Mouse (Mus musculus) adrenal gland, adult 2 months (tissue): ENCODE results near the gene Fam180a. TPM values are rescaled to one million over a fixed set of nuclear protein-coding genes. Genes with fewer than 3 reads are reported as not detected.

Experiments
- DNase-seq: peaks from one replicate; pipeline ENCODE4 v3.0.0; 2021
- polyA plus RNA-seq: library from polyadenylated mRNA; depleted of rRNA; stranded (reverse); fragments of >200 nt; gene quantifications from 2 replicates; pipeline ENCODE4 v1.2.3, GENCODE M21; 2012
- total RNA-seq, 2 experiments: library from RNA; stranded (reverse); gene quantifications; 2 replicates each; pipeline ENCODE4 v1.2.3; 2021

The Fam180a gene
- total and polyA plus RNA-seq, 3 experiments: 0.48 to 3.2 (median 1.6) TPM

DNA sequence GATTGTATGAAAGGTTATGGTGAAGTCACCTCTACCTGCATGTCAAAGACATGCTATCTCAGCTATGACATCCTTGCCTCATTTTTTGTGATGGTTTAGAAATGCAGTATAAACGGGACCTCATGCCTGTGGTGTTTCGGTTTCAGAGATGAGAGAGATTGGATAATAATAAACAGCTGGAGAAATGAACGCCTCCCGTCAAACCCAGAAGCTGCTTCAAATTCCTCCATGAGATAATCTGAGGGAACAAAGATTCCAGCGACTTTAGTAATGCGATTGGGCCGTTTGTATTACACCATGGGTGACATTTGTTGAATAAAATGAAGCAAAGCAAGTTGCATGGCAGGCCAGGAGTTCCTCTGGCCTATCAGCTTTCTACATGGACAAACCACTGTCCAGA lies 16.5 kb downstream of the Fam180a start:
- DNase-seq: no peak

DNA sequence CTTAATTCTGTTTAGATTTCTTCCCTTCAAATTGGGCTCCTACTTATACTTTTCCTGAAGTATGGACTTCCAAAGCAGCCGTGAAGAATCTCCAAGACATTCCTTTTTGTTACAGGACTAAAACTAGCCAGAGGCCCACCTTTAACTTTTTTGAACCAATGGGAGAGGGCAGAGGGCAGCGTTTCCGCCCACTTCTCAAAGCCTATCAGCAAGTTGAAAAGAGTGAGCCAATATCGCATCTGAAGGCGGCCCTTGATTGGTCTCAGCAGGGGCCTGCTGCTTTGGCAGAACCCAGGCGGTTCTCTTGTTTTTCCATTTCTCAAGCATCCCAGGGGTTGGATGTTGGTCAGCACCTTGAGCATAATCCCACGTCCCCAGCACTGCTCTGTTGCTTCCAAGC lies 17.9 kb downstream of the Fam180a start, which contains the start of gene Slc13a4:
Gene Slc13a4 (minus strand): TSS at position 95 of the 400 bp plus-strand sequence.
- DNase-seq: no peak

DNA sequence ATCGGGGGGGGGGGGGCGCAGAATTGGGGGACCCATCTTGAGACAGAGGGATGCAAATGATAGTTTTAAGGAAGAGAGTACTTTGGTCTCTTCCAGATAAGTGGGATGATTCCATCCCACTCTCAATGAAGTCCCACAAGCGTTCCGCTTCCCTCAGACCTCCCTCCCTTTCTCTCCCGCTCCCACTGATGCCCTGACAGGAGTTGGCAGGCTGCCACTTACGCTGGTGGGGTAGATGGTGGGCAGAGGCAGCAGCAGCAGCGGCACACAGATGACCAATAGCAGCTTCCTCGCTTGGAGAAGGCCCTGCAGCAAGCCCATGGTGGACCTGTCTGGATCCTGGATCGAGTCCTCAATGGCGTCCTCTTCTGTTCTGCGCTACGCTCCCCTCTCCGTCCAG lies 18.8 kb downstream of the Fam180a start:
- DNase-seq: no peak

DNA sequence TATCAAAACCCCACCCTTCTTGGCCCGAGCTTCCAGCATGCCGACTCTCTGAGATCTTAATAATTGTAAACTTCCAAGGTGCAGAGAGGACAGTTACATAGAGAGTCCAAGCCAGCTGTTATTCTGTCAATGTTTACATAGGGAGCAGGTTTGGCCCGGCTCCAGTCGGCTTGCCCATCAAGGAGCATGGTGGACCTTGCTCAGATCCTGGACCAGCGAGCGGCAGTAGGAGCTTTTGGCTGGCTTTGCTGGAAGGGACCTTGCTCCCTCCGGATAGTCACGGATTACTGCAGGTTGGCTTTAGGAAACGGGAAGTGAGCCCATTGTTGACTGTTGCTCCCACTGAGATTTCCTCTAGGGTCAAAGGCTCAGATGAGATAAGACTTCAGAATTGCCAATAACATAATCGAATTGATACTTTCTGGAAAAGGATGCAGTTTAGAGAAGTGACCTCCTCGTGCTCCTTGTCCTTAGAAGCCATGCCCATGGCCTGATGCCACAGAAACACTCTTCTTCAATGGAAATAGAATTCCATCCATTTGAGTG lies 22.5 kb downstream of the Fam180a start:
- peak; percentile 10 for DNase-seq

DNA sequence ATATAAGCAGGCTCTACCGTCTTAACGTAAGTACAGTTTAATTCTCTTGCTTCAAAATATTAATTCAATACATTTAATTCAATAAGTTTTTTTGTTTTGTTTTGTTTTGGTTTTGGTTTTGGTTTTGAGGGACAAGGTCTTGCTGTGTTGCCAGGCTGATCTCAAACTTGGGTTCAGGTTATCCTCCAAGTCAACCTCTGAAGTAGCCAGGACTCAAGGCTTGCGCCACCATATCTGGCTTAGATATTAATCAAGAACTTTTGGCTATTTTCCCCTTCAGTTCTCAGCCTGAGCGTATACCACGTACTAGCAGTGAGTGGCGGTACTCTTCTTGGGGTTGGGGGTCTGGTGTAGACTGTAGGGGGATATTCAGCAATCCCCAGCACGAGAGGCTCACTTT lies 23.4 kb downstream of the Fam180a start:
- DNase-seq: no peak

DNA sequence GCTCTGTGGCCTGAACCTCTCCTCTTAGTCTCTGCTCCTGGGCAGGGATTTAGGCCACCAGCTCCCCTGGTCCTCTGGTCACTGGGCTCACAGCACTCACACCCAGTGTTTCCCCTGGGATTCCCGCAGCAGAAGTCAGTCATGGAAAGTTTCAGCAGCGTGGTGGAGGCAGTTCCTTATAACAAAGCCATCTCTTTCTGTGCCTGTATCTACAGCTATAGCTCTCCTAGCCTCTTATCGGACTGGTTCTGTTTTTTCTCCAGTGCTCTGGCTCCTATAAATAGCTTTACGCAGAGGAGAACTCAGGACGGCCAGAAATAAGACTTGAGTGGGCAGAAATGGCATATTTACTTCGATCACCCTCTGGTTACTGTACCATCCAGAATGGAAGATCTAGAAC lies 27.6 kb downstream of the Fam180a start:
- no peak for DNase-seq

DNA sequence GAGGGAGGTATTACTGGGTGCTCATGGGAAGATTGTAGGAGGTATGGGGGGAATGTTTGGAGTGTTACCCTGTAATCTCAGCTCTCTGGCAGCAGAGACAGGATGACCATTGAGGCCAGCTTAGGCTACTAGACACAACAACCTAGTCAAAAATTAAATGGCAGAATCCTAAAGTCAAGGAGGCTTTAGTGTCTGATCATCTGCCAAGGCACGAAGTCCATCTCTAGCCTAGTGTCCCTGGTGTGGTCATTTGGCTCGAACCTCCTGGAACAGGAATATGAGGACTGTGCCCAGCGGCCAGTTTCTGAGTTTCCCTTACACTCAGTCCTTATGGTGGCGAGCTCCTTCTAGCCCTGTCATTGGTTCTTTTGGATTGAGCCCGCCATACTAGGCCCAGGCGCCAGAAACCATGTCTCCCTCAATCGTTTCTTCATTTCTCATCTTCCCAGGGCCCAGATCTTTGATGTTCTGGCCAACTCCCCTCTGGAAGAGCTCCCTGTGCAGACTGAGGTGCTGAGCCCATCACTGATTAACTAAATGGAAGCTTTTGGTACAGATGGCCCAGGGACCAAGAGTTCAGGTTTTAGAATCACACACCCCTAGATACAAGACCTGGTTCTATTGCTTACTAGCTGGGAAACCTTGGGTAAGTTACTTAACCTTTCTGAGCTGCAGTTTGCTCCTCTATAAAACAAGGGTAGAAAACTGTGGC lies 28.3 kb downstream of the Fam180a start:
- DNase-seq: no peak

DNA sequence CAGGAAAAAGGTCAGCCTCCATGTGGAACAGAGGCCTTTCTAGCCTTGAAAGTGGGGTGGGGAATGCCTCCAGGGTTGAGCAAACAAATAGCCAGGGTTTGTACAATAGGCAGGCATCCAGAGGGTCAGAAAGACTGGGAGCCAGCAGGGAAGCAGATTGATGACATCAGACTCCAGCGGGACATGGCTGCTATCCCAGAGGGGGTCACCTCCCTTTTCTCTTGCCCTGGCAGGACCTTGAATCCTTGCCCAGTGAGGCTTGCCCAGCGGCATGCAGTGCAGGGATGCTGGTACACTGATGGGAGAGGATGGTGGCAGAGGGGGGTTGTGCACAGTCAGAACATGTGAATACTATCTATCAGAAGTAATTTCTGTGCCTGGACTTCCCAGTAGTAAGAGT lies 28.9 kb downstream of the Fam180a start:
- peak; percentile 90 for DNase-seq

DNA sequence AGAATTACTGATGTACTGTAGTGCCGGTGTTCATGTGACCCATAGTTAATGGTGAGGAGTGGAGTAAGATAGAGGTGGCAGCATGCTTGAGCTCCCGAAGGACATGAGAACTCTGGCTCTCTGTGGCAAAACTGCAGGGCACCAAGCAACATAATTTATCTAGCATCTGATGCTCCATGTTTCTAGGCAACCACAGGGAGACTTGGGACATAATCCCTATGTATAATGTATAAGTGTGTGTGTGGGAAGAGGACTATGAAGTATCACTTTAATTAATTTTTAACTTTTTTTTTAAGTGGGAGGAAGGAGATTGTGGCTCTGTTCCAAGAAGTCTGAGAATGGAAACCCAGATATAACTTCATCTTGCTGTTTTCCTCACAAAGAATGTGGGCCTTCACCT lies 31.0 kb downstream of the Fam180a start:
- no peak for DNase-seq

DNA sequence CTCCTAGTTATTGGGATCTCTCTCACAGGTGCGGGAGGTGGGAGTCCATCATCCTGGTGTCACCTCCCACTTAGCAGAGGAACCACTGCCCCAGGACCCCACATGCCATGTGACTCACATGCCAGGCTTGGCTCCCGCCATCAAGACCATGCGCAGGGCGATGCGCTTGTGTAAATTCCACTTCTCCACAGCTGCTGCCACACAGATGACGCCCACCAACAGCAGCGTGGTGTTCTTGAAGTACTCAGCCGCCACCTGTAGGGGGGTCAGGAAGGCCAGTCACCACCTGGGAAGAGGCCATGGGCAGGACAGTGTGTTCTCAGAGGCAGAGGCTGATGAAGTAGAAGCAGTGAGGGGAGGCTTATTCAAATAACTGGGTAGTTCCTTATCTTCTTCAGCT lies 36.3 kb downstream of the Fam180a start:
- DNase-seq: no peak

DNA sequence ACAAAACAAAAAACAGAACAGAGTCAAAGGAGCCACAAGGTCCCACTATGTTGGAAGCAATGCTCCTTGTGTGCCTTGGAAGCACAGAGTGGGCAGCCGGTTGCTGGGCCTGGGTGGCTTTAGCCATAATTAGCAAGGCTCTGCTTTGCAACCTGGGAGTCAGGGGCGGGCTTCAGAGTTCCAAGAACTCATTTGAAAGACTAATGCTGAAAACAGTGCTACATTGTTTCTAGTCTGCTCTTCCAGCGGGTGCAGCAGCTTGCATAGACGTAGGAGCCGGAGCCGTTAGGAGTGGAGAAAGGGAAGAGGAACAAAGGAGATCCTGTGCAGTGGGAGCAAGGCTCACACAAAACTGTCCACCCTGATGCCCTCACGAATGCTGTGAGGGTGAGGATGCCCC lies 37.0 kb downstream of the Fam180a start:
- DNase-seq: no peak

DNA sequence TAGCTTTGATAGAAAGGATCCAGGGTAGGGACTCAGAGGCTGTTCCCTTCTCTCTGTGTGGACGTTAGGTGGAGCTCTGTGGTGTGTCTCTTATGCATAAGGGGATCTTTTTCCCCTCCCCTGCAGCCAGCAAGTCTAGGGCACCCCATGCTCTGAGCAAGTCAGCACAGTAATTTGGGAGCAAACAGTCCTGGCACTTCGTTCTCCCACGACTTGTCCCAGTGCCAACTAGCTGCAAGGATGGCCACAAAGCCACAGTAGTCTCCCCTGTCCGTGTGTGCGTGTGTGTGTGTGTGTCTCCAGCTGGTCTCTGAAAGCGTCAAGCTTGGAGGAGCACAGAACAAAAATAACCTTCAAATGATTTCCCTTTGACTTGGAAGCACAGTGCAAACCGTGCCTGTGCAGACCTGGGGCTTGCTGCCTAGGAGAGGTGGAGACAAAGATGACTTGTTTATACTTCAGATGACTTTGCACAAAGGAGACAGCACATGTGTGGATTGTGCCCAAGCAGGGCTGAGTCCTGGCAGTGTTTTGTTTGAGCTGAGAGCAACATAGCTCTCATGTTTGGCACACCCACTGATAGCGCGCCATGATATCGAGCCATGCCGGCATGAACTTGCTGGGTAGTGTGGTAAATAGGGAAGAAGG lies 37.7 kb downstream of the Fam180a start:
- DNase-seq: peak; percentile 24

DNA sequence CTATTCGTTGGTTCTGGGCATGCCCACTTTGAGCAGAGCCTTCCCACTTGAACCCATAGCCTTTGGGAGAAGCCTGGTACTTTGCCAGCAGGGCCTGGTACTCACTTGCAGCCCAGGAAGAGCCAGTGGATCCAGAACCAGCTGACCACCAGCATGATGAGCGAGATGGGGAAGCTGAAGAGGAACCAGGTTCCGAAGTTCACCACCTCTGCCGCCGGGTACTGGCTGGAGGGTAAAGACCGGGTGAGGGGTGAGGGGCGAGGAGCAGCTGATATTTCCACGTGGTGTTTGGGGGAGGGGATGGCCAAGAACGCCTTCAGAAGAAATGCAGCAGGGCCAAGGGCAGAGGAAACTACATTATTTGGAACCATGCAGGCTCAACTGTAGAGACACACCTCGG lies 46.6 kb downstream of the Fam180a start:
- DNase-seq: no peak

DNA sequence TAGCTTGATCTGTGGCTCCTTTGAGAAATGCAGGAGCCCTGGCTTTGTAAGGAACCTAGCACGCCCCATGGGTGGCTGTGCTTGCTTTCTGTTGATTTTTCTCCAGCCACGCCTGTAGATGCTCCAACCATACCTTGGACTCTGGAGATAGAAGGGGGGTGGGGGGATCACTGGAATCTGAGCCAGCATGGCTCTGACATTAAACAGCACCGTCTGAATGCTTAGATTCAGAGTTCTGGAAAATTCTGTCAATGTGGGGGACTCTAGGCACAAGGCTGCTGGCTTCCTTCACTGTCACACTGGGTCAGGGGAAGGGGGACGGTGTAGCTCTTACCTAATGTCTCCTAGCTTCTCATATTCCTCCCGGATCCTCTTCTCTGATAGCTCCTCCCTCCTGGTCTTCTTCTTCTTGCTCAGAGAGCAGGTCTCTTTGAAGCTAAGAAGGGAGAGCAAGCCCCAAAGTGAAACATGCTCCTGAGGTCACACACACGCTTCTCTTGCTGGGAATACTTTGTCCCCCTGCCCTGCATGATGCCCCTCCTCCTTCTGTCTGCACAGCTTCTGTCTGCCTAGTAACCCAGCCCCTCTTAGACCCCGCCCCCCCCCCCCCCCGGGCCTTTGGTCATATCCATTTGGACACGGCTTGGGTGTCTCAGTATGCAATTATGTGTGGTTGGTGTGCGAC lies 47.9 kb downstream of the Fam180a start:
- DNase-seq: no peak

DNA sequence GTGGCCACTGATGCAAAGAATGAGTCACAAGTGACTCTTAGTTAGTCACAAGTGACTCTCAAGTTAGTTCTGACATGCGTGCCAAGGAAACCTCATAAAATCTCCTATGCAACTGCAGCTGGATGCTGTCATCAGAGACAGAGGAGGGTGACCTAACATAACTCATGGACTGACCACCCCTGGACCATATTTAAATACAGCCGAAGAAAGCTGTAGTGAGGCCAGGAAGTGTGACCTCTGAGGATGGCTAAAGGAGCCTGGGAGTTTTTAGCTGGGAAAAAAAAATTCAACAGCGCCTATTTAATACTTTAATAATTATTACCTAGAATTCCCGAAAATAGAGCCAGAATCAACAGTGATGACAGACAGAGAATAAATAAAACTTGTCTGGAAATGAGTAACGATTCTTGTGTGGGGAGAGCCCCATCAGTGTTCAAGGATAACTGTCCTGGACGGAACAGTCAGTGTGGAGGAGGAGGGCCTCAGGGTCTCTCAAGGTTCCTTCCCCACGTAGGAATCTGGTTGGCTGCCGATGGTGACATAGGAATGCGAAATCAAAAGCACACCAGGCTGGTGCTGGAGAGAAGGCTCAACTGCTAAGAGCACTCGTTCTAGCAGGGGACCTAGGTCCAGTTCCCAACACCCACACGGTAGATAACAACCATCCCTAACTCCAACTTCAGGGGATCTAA lies 52.4 kb downstream of the Fam180a start:
- DNase-seq: peak; percentile 42

DNA sequence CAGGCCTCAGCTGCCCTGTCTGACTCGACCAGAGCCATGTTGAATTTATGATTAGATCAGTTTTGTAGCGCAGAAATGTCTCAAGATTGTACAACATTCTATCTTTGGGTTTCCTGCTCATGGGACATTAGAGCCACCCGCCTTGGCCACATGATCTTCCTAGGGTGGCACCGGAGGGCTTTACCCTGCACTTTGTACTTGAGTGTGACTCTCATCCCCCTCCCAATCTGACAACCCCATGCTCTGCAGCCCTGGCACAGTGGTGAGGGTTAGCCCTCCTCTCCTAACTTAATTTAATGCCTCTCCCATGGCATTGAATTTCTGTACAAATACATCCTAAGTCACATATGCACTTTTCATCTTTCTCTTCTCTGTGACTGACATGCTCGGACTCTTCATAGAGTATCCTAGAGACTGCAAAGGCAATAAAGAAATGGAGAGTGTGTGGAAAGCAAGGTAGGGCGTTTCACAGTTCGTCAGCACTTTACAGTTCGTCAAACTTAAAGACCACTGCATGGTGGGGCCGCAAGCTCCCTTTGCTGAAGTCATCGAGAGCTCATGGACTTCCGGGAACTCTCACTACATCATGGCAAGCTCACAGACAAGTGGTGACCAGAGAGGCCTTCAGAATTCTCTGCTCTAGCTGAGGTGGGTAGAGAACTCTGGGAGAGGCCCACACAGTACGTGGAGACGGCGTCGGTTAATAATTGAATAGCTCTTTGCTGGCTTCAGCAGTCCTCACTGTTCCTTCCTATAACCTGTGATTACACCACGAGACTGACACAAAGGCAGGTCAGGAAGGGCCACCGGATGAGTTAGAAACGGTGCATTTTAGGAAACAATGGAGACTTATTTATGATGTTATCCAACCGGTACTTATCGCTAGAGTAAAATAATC lies 53.8 kb downstream of the Fam180a start:
- no peak for DNase-seq

DNA sequence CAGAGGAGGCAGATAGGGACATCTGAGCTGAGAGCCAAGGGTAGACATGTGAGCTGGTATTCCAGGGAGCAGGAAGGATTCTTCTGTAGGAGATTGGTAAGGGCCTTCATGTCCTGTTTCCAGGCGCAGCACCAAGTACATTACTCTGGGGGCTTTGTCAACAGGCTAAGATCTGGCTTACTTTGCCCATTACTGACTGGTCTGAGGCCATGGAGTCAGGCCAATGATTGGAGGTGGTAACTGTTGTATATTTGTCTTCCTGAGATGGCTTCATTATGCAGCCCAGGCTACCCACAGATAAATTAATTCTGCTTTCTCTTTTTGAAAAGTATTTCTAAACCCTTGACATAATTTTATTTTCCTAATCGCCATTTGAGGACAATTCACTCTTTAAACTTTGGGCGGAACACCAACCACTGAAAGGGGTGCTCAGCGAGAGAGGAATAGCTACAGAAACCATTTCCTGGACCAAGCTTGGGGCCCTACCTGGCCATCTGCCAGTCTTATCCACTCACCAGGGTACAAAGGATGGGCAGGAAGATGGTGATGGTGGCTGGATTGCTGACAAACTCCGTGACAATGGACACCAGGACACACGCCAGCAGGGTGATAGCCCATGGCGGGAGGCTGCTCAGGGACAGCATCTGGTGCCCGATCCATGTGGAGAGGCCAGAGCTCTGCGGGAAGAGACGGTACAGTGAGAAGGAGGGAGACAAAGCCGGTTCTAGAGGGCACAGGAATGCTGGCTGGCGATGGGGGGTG lies 54.7 kb downstream of the Fam180a start:
- DNase-seq: no peak

DNA sequence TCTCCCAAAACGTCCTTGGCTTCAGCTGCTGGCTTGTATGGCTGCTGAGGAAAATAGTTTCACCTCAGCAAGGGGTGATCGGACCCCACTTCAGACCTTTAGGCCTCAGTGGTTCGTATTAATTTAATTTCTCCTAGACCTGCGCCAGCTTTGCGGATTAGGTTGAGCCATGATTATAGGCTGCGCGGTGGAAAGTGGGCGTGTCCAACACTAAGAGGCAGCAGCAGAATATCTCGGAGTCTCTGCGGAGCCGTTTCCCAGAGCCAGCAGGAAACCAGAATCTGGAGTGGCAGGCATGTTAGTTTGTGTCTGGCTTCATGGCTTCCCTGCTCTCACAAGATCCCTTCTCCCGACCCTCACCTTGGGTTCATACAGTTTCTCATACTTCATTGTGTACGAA lies 56.3 kb downstream of the Fam180a start:
- DNase-seq: no peak

DNA sequence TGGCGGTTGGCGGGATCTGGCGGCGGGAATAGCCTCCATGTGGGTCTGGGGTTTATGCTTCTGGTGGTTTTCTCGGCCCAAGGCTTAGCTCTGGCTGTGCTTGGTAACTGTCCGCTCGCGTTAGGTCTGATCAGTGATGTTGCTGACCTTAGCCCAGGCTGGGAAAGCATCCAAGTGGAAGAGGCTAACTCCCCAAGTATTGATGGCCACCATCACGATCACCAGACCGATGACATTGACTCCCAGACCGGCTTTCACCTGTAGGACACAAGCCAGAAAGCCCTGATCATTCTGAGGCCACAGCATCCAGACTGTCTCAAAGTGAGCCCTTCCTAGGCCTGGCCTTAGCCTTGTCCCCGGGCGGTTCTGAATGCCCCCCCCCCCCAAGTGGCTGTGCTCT lies 57.2 kb downstream of the Fam180a start:
- DNase-seq: no peak

DNA sequence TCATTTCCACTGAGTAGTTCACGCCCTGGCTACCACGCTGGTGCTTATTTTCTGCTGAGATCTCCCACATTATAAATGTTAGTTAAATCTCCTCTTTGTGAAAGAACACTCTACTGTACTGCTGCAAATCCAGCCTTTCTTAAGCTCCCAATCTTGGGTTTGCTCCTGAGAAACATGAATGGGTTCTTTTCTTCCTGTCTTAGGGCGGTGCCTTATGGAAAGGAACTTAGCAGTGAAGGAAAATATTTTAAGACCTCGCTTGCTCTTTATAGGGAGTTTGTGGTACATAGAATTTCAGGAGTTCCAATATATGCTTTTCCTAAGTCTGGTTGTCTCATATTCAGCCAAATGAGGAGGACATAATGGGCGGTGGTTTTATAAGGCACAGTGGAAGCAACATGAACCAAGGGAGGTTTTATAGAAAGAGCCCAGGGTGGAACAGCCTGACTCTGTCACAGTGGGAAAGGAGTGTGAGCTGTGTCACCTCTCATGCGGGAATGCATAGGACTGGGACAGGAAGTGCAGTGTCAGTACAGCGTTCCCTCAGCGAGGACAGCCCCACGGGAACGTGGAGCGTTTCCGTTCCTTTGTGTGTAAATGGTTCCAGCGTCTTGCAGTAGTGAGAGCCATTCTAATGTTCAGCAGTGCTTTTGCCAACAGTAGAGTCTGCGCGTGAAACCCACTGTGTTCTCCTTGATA lies 60.2 kb downstream of the Fam180a start:
- no peak for DNase-seq
